Mouse (Mus musculus) left cerebral cortex, postnatal 4 days (tissue): ENCODE data around the gene Tstd1. TPM values are rescaled to one million over a fixed set of nuclear protein-coding genes. Genes with fewer than 3 reads are reported as not detected.
A peak's percentile ranks its signal among the peaks of the same experiment; 100 is the strongest.

Source experiments
- DNase-seq: peaks from one replicate; pipeline ENCODE4 v3.0.0-alpha.2; 2022
- intact Hi-C: fragments of 180-260 bp; cut with DNase I; formaldehyde crosslinking; loops from one replicate; pipeline ENCODE4 v1.15.1; 2025
- total RNA-seq, 2 experiments: library from RNA; stranded (reverse); gene quantifications; 2 replicates each; pipeline ENCODE4 v1.2.3; 2021

Gene Tstd1
- total RNA-seq, 2 experiments from 2014 or later: 2.9 to 5.8 TPM

- no peak for DNase-seq
- intact Hi-C loops: no loop called here
Observed at GRCm38 (mm10) chr1:171452522-171452921, 33.9 kb downstream of the Tstd1 start.

DNA sequence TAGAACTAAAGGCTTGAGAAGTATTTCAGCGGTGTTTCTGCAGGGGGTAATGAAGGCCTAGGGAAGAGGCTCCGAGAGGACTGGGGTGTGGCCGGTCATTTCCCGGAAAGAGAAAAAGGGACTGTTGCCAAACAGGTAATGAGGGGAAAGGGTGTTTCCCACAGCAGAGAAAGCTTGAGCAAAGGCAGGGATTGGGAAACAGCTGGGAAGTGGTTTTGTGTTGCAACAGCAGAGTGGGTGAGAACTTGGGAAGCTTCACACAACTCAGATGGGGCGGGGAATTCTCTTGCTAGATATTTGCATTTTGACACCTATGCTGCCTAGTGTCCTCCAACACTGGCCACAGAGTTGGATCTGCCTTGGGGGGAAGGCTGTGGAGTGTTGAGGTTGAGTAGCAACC lies 34.3 kb downstream of the Tstd1 start:
- DNase-seq: no peak
- intact Hi-C loops: no loop called here

DNA sequence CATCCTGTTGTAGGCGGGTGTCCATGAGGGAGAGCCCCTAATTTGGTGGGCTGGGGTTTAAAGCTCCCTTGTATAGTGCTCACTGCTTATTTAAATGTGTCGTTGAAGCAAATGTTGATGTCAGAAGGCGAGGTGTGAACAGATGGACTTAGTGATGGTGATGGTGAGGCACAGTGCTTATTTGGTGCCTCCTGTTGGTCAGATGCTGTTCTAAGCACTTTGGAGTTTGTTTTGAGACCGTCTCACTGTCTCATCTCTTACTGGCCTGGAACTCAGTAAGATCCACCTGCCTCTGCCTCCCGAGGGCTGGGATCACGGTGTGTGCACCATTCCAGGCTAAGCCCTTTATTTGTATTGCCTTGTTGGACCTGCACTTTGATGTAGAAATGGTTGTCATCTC lies 36.3 kb downstream of the Tstd1 start:
- intact Hi-C loops: no loop called here
- DNase-seq: no peak

DNA sequence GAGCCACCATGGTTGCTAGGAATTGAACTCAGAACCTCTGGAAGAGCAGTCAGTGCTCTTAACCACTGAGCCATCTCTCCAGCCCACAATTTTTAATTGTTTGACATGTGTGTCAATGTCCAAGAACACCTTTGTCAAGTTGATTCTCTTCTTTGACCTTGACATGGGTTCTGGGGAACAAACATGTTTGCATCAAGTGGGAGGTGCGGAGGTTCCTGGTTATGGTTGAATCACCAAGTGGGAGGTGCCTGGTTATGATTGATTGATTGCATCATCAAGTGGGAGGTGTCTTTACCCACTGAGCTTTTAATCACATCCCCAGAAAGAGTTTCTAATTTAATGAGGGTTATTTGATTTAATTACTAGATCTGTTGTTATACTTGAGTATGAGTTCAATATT lies 38.9 kb downstream of the Tstd1 start:
- intact Hi-C loops: no loop called here
- no peak for DNase-seq

DNA sequence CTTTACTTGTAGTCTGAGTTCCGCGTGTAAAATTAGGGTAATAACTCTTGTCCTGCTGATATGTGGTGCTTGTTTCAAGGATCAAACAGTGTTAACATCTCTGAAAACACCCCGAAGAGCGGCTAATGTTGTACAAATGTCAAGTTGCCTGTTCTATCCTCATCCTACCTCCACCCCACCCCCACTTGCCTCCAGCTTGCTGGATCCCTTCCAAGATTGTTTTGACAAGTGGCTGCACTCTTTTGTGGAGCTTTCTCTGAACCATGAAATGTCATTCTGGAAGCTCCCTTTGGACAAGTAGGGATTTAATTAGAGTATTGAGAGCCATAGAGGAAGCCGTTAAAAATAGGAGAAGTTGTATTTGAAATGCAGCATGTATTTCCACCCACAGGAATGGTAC lies 41.1 kb downstream of the Tstd1 start:
- DNase-seq: peak; percentile 56
- intact Hi-C loops: no loop called here

- no peak for DNase-seq
- intact Hi-C loops: no loop called here
Observed at GRCm38 (mm10) chr1:171460551-171461503, 42.2 kb downstream of the Tstd1 start.

- no peak for DNase-seq
- intact Hi-C loops: no loop called here
Observed at GRCm38 (mm10) chr1:171463133-171463532, 44.5 kb downstream of the Tstd1 start.

- intact Hi-C loops: no loop called here
- DNase-seq: no peak
Observed at GRCm38 (mm10) chr1:171465749-171466412, 47.2 kb downstream of the Tstd1 start.

- DNase-seq: no peak
- intact Hi-C loops: no loop called here
Observed at GRCm38 (mm10) chr1:171466565-171466964, 47.9 kb downstream of the Tstd1 start.

- DNase-seq: no peak
- intact Hi-C loops: no loop called here
Observed at GRCm38 (mm10) chr1:171469678-171470077, 51.0 kb downstream of the Tstd1 start.

Other genes with a start within 250 kb of the Tstd1 start
- 10 to 100 TPM in 1 of 2 experiments, 1 to 10 TPM in 1; 9.0 to 11.3 TPM for gene Pcp4l1, start 222.6 kb upstream of the Tstd1 start, total RNA-seq
- not detected for gene Nr1i3, start 204.9 kb upstream of the Tstd1 start, total RNA-seq
- 10 to 100 TPM; 50.7 to 56.9 TPM for gene Tomm40l, start 196.4 kb upstream of the Tstd1 start, total RNA-seq
- gene Apoa2, start 193.8 kb upstream of the Tstd1 start, total RNA-seq: 1 to 10 TPM; 2.6 to 3.0 TPM
- gene Fcer1g, start 184.5 kb upstream of the Tstd1 start, total RNA-seq: 1 to 10 TPM; 7.1 to 8.0 TPM
- 1 to 10 TPM; 4.2 to 5.3 TPM for gene Adamts4, start 168.5 kb upstream of the Tstd1 start, total RNA-seq
- gene Ndufs2, start 167.5 kb upstream of the Tstd1 start, total RNA-seq: 100 to 1,000 TPM; 183 to 186 TPM
- gene B4galt3, start 148.5 kb upstream of the Tstd1 start, total RNA-seq: 10 to 100 TPM; 74.2 to 87.8 TPM
- 10 to 100 TPM; 19.6 to 25.4 TPM for gene Ppox, start 137.7 kb upstream of the Tstd1 start, total RNA-seq
- 10 to 100 TPM; 60.4 to 66.4 TPM for gene Usp21, start 130.9 kb upstream of the Tstd1 start, total RNA-seq
- 10 to 100 TPM; 91.2 to 93.4 TPM for gene Ufc1, start 123.8 kb upstream of the Tstd1 start, total RNA-seq
- gene Dedd, start 89.7 kb upstream of the Tstd1 start, total RNA-seq: 10 to 100 TPM; 38.4 to 45.9 TPM
- 10 to 100 TPM; 35.3 to 36.8 TPM for gene Nit1, start 73.2 kb upstream of the Tstd1 start, total RNA-seq
- 100 to 1,000 TPM; 112 to 125 TPM for gene Pfdn2, start 73.2 kb upstream of the Tstd1 start, total RNA-seq
- 1 to 10 TPM; 4.4 to 4.8 TPM for gene Klhdc9, start 58.1 kb upstream of the Tstd1 start, total RNA-seq
- gene Nectin4, start 48.8 kb upstream of the Tstd1 start, total RNA-seq: 1 to 10 TPM in 1 of 2 experiments, under 1 TPM in 1; 0.88 to 1.2 TPM
- gene Arhgap30, start 29.9 kb upstream of the Tstd1 start, total RNA-seq: 1 to 10 TPM in 1 of 2 experiments, under 1 TPM in 1; 0.98 to 1.6 TPM
- gene Usf1, start 7.6 kb upstream of the Tstd1 start, total RNA-seq: 100 to 1,000 TPM; 130 to 141 TPM
- 1 to 10 TPM; 4.9 to 6.2 TPM for gene F11r, start 18.7 kb downstream of the Tstd1 start, total RNA-seq
- gene Alyref2, start 84.6 kb downstream of the Tstd1 start, total RNA-seq: 10 to 100 TPM; 10.5 to 10.9 TPM
- gene Itln1, start 116.4 kb downstream of the Tstd1 start, total RNA-seq: not detected
- gene Cd244a, start 140.3 kb downstream of the Tstd1 start, total RNA-seq: under 1 TPM; 0.08 to 0.22 TPM
- under 1 TPM in 1 of 2 experiments, not detected in 1; 0.22 TPM for gene Ly9, start 188.5 kb downstream of the Tstd1 start, total RNA-seq
- gene Slamf7, start 234.2 kb downstream of the Tstd1 start, total RNA-seq: not detected